Mouse (Mus musculus) intestine, embryonic 15.5 days (tissue): ENCODE measurements around the gene Tnfsf18. TPM values are rescaled to one million over a fixed set of nuclear protein-coding genes. Genes with fewer than 3 reads are reported as not detected.
A peak's percentile ranks its signal among the peaks of the same experiment; 100 is the strongest.

ENCODE experiments used
- ATAC-seq: fragments of 200-750 bp; cut with Nextera tagmentation; 2 replicates; pipeline ENCODE4 v1.8.0; 2017; ENCODE audit warnings: moderate TSS enrichment, moderate library complexity
- H3K27ac ChIP-seq: fragments of 300-500 bp; sonication (generic); 2 replicates; pipeline ENCODE4 v1.5.1; 2015; ENCODE audit warnings: mild to moderate bottlenecking, inconsistent platforms
- H3K27me3 ChIP-seq: fragments of 300-500 bp; sonication (generic); replicated peaks from 2 replicates; pipeline ENCODE4 v1.6.1; 2015; ENCODE audit warnings: inconsistent platforms
- H3K36me3 ChIP-seq: fragments of 300-500 bp; sonication (generic); 2 replicates; pipeline ENCODE4 v1.6.1; 2015; ENCODE audit warnings: inconsistent platforms
- H3K4me1 ChIP-seq: fragments of 300-500 bp; sonication (generic); replicated peaks from 2 replicates; pipeline ENCODE4 v1.6.1; 2015; ENCODE audit warnings: inconsistent platforms
- H3K4me2 ChIP-seq: fragments of 300-500 bp; sonication (generic); replicated peaks from 2 replicates; pipeline ENCODE4 v1.6.1; 2015; ENCODE audit warnings: mild to moderate bottlenecking, inconsistent platforms
- H3K4me3 ChIP-seq: fragments of 300-500 bp; sonication (generic); replicated peaks from 2 replicates; pipeline ENCODE4 v1.5.1; 2015; ENCODE audit warnings: inconsistent platforms
- H3K9ac ChIP-seq: fragments of 300-500 bp; sonication (generic); 2 replicates; pipeline ENCODE4 v1.6.1; 2015; ENCODE audit warnings: inconsistent platforms
- H3K9me3 ChIP-seq: fragments of 300-500 bp; sonication (generic); 2 replicates; pipeline ENCODE4 v1.6.1; 2016; ENCODE audit warnings: inconsistent platforms
- WGBS: fragments of 180-500 bp; shearing (Covaris S2); methylation state at CpG from one replicate; pipeline ENCODE4 v1.1.7; 2015; 5-methylcytosine and 5-hydroxymethylcytosine counted together
- polyA plus RNA-seq: library from polyadenylated mRNA; unstranded; fragments of >200 nt; fragmentation: Nextera tagmentation; extraction: Ambion mirVana; gene quantifications from 2 replicates; pipeline ENCODE4 v1.2.1, GENCODE M21; 2015

Gene Tnfsf18
- polyA plus RNA-seq = 0.08 TPM in 1 of 2 replicates, not detected in the other

DNA sequence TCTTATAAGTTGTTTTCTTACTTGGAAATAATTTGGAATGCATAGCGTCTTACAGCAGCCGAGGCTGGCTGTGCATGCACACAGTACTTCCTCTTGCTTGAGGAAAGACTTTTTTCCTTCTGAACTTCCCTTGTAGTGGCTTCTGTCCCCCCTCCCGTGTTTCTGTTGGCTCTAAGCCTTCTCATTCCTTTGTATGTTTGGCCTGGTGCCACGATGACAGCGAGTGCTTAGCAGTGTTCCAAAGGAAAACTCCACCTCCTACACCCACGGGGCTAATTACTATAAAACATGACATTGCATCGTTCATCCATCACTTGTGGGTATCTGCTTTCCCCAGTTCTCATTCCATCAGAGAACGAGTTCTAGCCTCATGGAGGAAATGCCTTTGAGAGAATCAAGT, at the start of gene Tnfsf18:
TSS of gene Tnfsf18 (plus strand) at position 313 of the 400 bp plus-strand sequence.
- no peak within 1 kb of the TSS for H3K4me2 ChIP-seq
- 31% methylated on average over 8 of the region's 8 CpGs for WGBS
- H3K36me3 ChIP-seq = no peaks in the 10 kb centered on the region
- H3K27ac ChIP-seq = no peak within 1 kb of the TSS
- no peak within 1 kb of the TSS for H3K4me3 ChIP-seq
- H3K27me3 ChIP-seq = no peaks in the 10 kb centered on the region
- no peaks in the 10 kb centered on the region for H3K4me1 ChIP-seq
- peak; percentile 63 for ATAC-seq
- no peak within 1 kb of the TSS for H3K9ac ChIP-seq
- no peaks in the 10 kb centered on the region for H3K9me3 ChIP-seq

GRCm38 (mm10) chr1:161444858-161445257, 49.6 kb upstream of the Tnfsf18 start:
- H3K4me3 ChIP-seq = no peak overlapping the region
- whole genome bisulfite sequencing = 49% methylated on average over 7 of the region's 7 CpGs
- H3K4me1 ChIP-seq = no peaks in the 10 kb centered on the region
- no peak overlapping the region for H3K9ac ChIP-seq
- H3K36me3 ChIP-seq = no peaks in the 10 kb centered on the region
- H3K27me3 ChIP-seq = no peaks in the 10 kb centered on the region
- ATAC-seq = peak; percentile 86
- H3K9me3 ChIP-seq = no peaks in the 10 kb centered on the region
- no peak overlapping the region for H3K4me2 ChIP-seq
- no peak overlapping the region for H3K27ac ChIP-seq

DNA sequence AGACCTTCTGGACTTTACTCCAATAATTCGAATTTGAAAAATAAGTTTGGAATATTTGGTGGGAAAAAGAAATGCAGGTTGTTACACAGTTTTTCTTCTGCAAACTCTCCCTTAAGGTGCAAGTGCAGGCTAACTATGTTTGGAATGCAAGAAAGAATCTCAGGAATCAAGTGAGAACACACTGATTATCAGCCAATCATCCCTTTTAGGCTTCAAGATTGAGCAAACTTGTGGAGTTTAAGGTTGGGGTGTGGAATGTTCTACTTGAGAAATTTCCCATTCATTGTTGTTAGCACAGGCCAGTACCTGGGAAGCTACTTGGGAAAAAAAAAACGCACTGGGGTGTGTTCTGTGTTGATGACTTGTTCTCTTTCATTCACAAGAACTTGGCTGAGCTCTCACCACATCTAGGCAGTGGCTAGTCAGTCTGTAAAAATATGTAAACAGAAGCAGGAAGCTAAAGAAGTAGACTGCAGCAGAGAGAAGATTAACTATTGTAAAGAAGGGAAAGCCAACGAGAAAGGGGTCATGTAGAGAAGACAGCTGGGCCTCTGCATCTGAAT, 42.7 kb upstream of the Tnfsf18 start:
- Histone ChIP-seq H3K27ac (no peak overlapping the region), H3K36me3 (no peaks in the 10 kb centered on the region), H3K9me3 (no peaks in the 10 kb centered on the region), H3K9ac (no peak overlapping the region), H3K4me3 (no peak overlapping the region), H3K4me2 (no peak overlapping the region), H3K4me1 (no peaks in the 10 kb centered on the region), H3K27me3 (no peaks in the 10 kb centered on the region)
- ATAC-seq = no peak
- WGBS = 31% methylated on average over 3 of the region's 3 CpGs

GRCm38 (mm10) chr1:161452250-161452649, 42.2 kb upstream of the Tnfsf18 start:
- no peak overlapping the region for H3K4me3 ChIP-seq
- ATAC-seq = no peak
- WGBS = 88% methylated on average over 1 of the region's 1 CpGs
- H3K36me3 ChIP-seq = no peaks in the 10 kb centered on the region
- H3K27ac ChIP-seq = no peak overlapping the region
- no peak overlapping the region for H3K9ac ChIP-seq
- no peaks in the 10 kb centered on the region for H3K4me1 ChIP-seq
- H3K4me2 ChIP-seq = no peak overlapping the region
- H3K27me3 ChIP-seq = no peaks in the 10 kb centered on the region
- no peaks in the 10 kb centered on the region for H3K9me3 ChIP-seq

GRCm38 (mm10) chr1:161463388-161464085, 30.9 kb upstream of the Tnfsf18 start:
- Histone ChIP-seq H3K27ac (no peak overlapping the region), H3K27me3 (no peaks in the 10 kb centered on the region), H3K36me3 (no peaks in the 10 kb centered on the region), H3K9ac (no peak overlapping the region), H3K4me1 (no peaks in the 10 kb centered on the region), H3K9me3 (no peaks in the 10 kb centered on the region), H3K4me3 (no peak overlapping the region), H3K4me2 (no peak overlapping the region)
- WGBS = 62% methylated on average over 2 of the region's 2 CpGs
- ATAC-seq = no peak

DNA sequence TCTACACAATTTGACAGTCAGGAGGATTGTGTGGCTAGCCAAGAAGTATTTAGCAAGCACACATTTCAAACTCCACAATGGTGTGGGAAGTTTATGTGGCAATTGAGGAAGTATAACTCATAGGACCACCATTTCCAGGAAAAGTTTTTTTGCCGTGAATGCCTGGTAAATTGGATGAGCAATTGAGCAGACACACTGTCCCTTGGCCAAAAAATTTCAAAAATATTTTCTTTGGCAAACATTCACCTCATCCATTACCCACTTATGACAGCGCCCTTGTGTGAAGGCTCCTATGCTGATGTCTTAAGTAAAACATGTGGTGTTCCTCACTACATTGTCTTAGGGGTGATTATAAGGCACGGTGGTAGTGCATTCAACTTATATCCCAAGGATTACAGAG, 17.2 kb upstream of the Tnfsf18 start:
- H3K9ac ChIP-seq = no peak overlapping the region
- no peaks in the 10 kb centered on the region for H3K9me3 ChIP-seq
- no peaks in the 10 kb centered on the region for H3K27me3 ChIP-seq
- no peaks in the 10 kb centered on the region for H3K4me1 ChIP-seq
- H3K4me2 ChIP-seq = no peak overlapping the region
- WGBS = 72% methylated on average over 3 of the region's 3 CpGs
- no peak for ATAC-seq
- H3K27ac ChIP-seq = no peak overlapping the region
- no peak overlapping the region for H3K4me3 ChIP-seq
- no peaks in the 10 kb centered on the region for H3K36me3 ChIP-seq

DNA sequence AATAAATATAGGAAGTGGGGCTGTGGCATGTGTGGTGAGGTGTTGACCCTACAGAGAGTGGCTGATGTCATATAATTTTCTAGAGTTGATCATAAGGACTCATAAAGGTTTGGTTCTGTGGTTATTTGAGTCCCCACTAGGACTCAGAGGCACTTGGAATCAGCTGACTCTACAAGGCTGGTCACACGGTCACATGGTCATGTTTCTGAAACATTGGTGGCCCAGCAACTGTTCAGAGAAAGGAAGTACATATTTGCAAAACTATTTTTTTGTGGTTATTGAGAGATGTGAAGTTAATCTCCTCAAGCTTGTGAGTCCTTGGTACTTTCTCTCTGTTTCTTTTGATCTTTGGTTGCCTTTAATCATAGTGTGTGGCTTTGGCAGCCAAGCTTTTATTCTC, 14.6 kb upstream of the Tnfsf18 start:
- no peak for ATAC-seq
- no peak overlapping the region for H3K9ac ChIP-seq
- no peak overlapping the region for H3K27ac ChIP-seq
- WGBS = 81% methylated on average over 1 of the region's 1 CpGs
- H3K4me2 ChIP-seq = no peak overlapping the region
- H3K27me3 ChIP-seq = no peaks in the 10 kb centered on the region
- H3K9me3 ChIP-seq = no peaks in the 10 kb centered on the region
- H3K4me3 ChIP-seq = no peak overlapping the region
- no peaks in the 10 kb centered on the region for H3K36me3 ChIP-seq
- H3K4me1 ChIP-seq = no peaks in the 10 kb centered on the region

- no peak overlapping the region for H3K9ac ChIP-seq
- H3K27me3 ChIP-seq = no peaks in the 10 kb centered on the region
- H3K4me1 ChIP-seq = no peaks in the 10 kb centered on the region
- H3K27ac ChIP-seq = no peak overlapping the region
- ATAC-seq = no peak
- no peak overlapping the region for H3K4me3 ChIP-seq
- no peaks in the 10 kb centered on the region for H3K36me3 ChIP-seq
- 80% methylated on average over 3 of the region's 3 CpGs for WGBS
- H3K9me3 ChIP-seq = no peaks in the 10 kb centered on the region
- no peak overlapping the region for H3K4me2 ChIP-seq
These were observed 12.2 kb upstream of the Tnfsf18 start for GRCm38 (mm10) chr1:161482211-161482610.

DNA sequence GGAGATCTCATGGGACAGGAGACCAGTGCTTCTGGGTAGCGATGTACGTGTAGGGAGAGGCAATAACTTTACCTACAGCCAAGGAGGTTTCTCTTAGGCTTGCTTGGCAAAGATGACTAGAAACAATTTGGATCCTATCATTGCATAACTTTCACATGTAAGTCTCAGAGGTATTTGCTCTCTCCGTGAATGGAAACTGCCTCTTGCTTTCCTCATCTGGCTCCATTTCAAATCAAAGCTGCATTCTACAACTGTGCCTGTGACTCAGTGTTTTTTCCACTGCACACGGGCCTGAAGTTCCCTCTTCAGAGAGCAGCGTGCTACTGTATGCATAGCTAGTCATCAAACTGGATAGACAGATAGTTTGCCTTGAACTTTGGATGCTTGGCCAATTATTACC, 7.4 kb upstream of the Tnfsf18 start:
- no peaks in the 10 kb centered on the region for H3K36me3 ChIP-seq
- no peak overlapping the region for H3K4me3 ChIP-seq
- no peak overlapping the region for H3K9ac ChIP-seq
- H3K27me3 ChIP-seq = no peaks in the 10 kb centered on the region
- no peak overlapping the region for H3K27ac ChIP-seq
- WGBS = 81% methylated on average over 5 of the region's 5 CpGs
- H3K4me2 ChIP-seq = no peak overlapping the region
- H3K9me3 ChIP-seq = no peaks in the 10 kb centered on the region
- no peaks in the 10 kb centered on the region for H3K4me1 ChIP-seq
- ATAC-seq = no peak

DNA sequence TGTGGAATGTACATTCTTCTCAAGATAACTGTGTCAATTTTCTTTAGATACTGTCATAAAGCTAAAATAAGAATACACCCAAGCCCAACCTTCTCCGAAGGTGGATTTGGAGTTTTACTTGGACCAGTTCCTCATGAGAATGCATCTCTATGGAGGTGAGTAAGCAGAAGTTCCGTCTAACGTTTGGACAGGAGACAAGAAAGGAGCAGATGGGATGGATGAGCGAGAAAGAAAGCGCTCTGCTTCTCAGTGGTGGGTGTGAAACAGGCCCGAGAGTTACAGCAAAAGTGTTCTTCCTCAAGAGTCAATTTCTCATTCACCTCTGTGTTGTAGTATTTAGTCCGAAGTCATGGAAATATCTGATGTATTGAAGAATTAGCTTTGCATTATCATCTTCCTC, 2.7 kb upstream of the Tnfsf18 start:
- H3K27ac ChIP-seq = no peak overlapping the region
- H3K9me3 ChIP-seq = no peaks in the 10 kb centered on the region
- ATAC-seq = no peak
- H3K4me2 ChIP-seq = no peak overlapping the region
- no peaks in the 10 kb centered on the region for H3K36me3 ChIP-seq
- no peaks in the 10 kb centered on the region for H3K4me1 ChIP-seq
- WGBS = 84% methylated on average over 7 of the region's 7 CpGs
- H3K27me3 ChIP-seq = no peaks in the 10 kb centered on the region
- H3K9ac ChIP-seq = no peak overlapping the region
- no peak overlapping the region for H3K4me3 ChIP-seq

GRCm38 (mm10) chr1:161496866-161497645, 2.6 kb downstream of the Tnfsf18 start:
- no peaks in the 10 kb centered on the region for H3K4me1 ChIP-seq
- H3K4me2 ChIP-seq = no peak overlapping the region
- no peak overlapping the region for H3K9ac ChIP-seq
- ATAC-seq = no peak
- no peak overlapping the region for H3K27ac ChIP-seq
- no peaks in the 10 kb centered on the region for H3K27me3 ChIP-seq
- H3K36me3 ChIP-seq = no peaks in the 10 kb centered on the region
- WGBS = 52% methylated on average over 7 of the region's 7 CpGs
- H3K9me3 ChIP-seq = no peaks in the 10 kb centered on the region
- H3K4me3 ChIP-seq = no peak overlapping the region

DNA sequence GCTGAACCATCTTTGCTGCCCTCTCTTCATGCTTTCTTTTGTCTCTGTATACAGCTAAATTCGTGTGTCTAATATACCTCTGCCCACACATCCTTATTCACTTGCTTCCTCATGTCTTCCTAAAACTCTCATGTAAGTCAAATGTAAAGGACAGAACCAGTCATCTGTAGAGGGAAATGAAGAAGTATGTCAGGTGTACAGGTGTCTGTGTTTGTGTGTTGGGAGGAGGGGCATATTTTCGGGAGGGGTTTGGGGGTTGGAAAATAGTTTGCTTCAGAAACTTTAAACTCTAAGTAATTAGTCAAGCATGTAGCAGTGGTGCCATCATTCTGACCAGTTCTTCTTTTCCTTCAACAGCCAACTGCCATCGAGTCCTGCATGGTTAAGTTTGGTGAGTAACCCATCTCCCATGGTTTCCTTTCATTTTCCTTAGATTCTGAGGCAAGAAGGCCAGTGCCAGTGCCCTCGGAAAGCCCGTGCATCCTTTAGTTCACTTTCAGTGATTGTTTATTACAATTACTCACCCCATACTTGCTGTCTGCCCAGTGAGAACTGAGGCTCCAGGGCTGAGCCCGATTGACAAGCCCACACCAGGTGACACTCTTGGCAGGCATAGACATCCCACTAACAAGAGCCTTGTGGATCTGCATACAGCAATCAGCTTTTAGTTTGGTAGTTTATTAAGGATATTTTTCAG, 5.8 kb downstream of the Tnfsf18 start:
- Histone ChIP-seq H3K4me3 (no peak overlapping the region), H3K4me2 (no peak overlapping the region), H3K27ac (no peak overlapping the region), H3K4me1 (no peaks in the 10 kb centered on the region), H3K9me3 (no peaks in the 10 kb centered on the region), H3K9ac (no peak overlapping the region), H3K36me3 (no peaks in the 10 kb centered on the region), H3K27me3 (no peaks in the 10 kb centered on the region)
- no peak for ATAC-seq
- 82% methylated on average over 6 of the region's 6 CpGs for WGBS
